Mouse (Mus musculus): Measurements from ENCODE around the gene Nupr1.

GRCm38 (mm10) chr7:126642545-126643243 is 12.0 kb upstream of the Nupr1 start:
- TF ChIP-seq GATA1 (IDR thresholded peaks at IDR 0.05; ENCODE audit: borderline replicate concordance, low read length) = no peak
- TF ChIP-seq FLI1 (IDR thresholded peaks at IDR 0.05; ENCODE audit: low read length) = no peak
